Mouse (Mus musculus): ENCODE results near the gene Tmem82.

DNA sequence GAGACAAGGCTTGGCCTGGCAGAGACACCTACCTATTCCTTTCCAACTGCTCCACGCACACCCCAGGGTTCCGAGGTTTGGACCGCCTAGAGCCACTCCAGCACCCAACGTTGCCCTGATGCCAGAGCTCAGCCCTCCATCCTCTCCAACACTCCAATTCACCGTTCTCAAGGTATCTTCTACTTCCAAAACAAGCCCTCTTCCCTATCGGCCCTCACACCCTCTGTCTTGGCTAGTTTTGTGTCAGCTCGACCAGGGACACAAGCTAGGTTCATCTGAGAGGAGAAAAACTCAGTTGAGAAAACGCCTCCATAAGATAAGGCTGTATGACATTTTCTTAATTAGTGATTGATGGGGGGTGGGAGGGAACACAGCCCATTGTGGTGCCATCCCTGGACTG, 46.4 kb upstream of the Tmem82 start, which contains the start of gene Plekhm2:
- TF ChIP-seq POLR2A (IDR thresholded peaks at IDR 0.05; ENCODE audit: control insufficient read depth, extremely low read depth, insufficient read depth, low read length, poor library complexity) (no peak), CTCF (IDR thresholded peaks at IDR 0.05; ENCODE audit: borderline replicate concordance, control insufficient read depth, extremely low read depth, insufficient read depth, low read length, poor library complexity) (no peak)

Data from thymus, adult 2 months (tissue).